Mouse (Mus musculus) adrenal gland, adult 18-20 months (tissue): Measurements from ENCODE around the gene Prdm1. TPM values are rescaled to one million over a fixed set of nuclear protein-coding genes. Genes with fewer than 3 reads are reported as not detected.

Experiments used
- DNase-seq, 2 experiments: peaks; one replicate each; pipeline ENCODE4 v3.0.0; 2021 to 2022; ENCODE audit warnings: low spot score in 2 of 2
- long read RNA-seq, 2 experiments: library from polyadenylated mRNA; stranded (forward); transcript quantifications; one replicate each; pipeline ENCODE4 v2.0.0; 2021
- total RNA-seq, 2 experiments: library from RNA; stranded (reverse); gene quantifications; 1 replicate in 1 of 2; 2 replicates in 1 of 2; pipeline ENCODE4 v1.2.3; 2021

Gene Prdm1
- total RNA-seq = 1 to 10 TPM; 2.1 to 2.2 TPM
- long read RNA-seq, experiment 1, partial matches to known transcripts = 2 of 3 reads
- long read RNA-seq, experiment 1, other reads (novel, unspliced or antisense) = 1 of 3 reads
- long read RNA-seq, experiment 2 = 0 reads

DNA sequence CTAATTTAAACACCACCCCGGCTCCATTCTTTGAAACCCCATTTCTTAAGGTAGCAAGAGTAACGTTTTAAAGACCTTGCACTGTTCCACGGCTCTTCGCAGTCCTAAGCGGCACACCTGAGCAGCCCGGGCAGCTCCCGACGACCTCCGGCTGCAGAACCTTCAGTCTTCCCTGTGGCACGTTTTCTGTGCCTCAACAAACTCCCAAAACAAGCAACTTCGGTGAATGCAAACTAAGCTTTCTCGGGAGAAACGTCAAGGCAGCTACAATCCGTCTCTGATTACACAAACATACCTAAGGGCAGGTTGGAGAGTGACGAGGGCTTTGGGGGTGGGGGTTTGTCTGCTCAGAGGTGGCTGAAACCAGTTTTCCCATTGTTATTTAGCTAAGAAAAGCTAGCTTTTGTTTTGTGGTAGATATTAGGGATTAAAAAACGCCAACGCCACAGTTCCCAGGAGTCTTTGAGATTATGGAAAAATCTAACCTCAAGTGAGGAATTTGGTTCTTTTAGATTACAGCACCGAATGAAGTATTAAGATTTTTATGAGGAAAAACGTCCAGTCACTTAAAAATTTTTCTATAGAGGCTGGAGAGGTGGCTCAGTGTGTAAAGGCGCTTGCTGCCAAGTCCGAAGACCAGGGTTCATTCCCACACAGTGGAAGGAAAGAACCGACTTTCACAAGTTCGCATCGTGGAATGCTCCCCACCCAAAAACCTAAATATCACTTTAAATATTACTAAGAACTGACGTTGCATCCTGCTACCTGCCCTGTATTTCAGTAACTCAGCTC, at the start of gene Prdm1:
TSS of gene Prdm1 (minus strand) at position 211 of the 792 bp plus-strand sequence.
- no peak for DNase-seq

GRCm38 (mm10) chr10:44565971-44566370, 37.7 kb upstream of the Prdm1 start:
- peak; percentile 18 to 30 for DNase-seq

DNA sequence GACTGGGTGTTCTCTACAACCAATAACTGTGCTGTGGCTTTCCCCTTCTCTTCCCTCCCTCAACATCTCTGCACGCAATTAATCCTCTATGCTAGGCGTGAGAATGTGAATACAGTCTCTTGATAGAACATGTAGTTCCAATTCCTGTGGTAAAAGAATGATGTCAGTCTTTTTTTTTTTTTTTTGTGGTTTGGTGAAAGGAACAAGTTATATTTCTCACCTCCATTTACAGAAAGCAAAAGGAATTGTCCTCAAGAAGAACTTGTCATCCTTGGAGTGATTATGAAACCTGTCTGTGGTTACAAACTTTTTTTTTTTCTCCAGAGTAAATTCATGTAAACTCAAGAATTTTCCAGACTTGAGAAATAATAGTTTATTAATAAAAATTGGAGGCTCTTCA, 36.8 kb upstream of the Prdm1 start:
- no peak for DNase-seq

DNA sequence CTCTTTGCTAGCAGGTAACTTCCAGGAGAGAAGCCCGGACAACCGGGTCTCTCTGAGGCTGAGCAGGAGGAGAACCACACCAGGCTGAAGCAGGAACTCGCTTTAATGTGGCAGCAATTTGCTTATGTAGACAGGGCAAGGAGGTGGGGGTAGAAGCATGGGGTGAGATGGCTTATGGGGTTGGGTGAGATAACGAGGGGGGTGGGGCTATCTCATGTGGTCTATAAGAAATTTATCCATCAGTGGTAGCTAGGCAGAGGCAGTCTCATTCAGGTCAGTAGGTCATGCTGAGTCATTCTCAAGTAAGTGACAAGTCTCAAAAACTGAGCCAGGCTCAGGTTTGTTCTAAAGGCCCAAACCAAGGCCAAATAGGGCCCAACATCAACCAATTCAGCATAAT, 28.5 kb upstream of the Prdm1 start:
- DNase-seq = no peak

GRCm38 (mm10) chr10:44555317-44555716, 27.0 kb upstream of the Prdm1 start:
- no peak for DNase-seq

GRCm38 (mm10) chr10:44553648-44554047, 25.3 kb upstream of the Prdm1 start:
- no peak for DNase-seq

DNA sequence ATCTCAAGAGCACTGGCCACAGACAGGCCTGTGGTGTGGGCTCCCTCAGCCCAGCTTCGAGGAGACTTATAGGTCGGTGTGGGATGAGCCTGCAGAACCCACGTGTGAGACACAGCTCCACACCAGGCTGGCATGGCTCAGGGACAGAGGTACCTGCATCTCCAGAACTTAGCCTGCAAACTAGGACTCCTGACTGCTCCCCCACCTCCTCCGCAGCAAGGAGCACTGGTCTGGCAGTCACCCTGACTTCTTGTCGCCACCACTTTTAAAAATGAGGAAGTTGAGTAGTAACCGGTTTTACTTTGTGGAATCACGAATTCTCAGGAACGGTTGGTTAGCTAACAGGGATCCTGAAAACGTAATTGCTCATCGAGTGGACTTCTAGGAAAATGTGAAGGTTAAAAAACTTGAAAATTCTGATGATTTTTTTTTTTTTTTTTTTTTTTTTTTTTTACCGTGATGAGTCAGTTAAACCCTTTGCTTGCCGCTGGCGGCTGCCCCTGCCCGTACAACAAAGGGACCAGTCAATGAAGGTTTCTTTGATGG, 10.8 kb upstream of the Prdm1 start:
- peak in 1 of 2 experiments; percentile 22 for DNase-seq

DNA sequence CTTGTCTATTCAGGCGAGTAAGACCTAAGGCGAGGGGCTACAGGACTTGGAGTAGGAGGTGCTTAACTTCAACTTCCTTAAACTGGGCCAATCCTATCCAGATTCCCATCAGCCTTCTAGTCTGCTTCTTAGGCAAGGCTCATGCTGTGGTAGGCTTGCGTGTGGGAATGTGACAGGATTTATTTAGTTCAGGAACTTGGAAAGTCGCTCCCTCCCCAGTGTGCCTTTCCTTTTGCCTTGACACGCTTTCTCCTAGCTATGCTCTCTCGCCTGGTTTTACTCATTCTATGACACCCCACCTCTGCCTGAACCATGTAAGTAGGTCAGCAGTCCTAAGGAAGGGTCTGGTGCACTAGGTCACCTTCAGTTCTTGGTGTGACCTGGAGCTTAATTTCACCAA, 9.8 kb upstream of the Prdm1 start:
- no peak for DNase-seq

GRCm38 (mm10) chr10:44530067-44530360, 1.7 kb upstream of the Prdm1 start:
- DNase-seq = no peak

- DNase-seq = peak; percentile 78 to 79
Measured at GRCm38 (mm10) chr10:44529218-44530066, 1.1 kb upstream of the Prdm1 start.

GRCm38 (mm10) chr10:44527651-44528050, 650 bp downstream of the Prdm1 start:
- DNase-seq = no peak

DNA sequence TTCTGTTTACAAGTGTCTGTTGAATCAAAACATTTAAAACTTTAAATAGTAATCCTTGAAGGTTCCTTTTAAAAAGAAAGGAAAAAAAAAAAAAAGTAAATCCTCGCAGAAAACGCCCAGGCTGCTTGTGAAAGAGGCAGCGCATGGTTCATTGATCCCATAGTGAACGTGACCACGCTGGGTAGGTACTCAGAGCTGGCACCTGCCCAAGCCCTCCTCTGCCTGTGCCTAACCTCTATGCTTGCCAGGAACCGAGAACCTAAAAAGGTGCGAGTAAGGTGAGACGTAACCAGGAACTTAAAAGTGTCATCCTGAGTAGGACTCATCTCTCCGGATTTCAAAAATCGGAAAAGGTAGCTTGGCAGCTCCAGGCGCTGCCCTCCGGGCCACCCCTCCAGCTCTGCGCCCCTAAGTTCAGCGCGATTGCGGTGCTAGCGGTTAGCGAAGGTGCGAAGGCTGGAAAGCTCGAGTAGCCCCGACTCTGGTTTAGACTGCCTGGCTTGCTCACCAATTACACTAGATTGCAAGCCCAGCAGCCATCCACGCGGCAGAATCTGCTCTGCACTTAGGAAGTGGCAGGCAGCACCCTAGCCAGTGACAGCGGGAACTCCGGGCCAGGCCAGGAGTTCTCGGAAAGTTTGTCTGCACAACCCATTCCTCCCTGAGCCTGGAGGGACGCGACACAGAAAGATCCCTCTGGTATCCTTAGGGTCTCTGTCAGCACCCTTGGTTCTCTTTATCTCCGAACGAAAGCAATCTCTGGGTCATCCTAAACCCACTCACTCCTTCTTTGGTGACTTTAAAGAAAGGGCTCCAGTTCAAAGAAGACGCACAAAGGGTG, 1.3 kb downstream of the Prdm1 start:
- DNase-seq = peak; percentile 18 to 24

- no peak for DNase-seq
Measured at GRCm38 (mm10) chr10:44520189-44520588, 8.1 kb downstream of the Prdm1 start.

DNA sequence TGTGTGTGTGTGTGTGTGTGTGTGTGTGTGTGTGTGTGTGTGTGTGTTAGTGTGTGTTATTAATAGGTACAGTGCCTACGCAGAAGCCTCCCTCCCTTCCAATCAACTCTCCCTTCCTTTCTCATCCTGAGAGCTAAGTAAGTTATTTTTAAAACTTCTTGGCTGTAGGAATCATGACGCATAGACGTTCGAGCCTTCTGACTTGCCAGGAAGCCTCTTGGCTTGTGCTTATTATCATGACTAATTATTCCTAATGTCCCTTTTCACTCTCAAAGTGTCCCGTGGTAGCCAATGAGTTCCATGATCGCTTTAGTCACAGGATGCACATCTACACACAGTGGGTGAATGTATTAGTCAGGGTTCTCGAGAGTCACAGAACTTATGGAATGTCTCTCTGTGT, 9.7 kb downstream of the Prdm1 start:
- no peak for DNase-seq

GRCm38 (mm10) chr10:44513108-44513507, 15.2 kb downstream of the Prdm1 start:
- no peak for DNase-seq

DNA sequence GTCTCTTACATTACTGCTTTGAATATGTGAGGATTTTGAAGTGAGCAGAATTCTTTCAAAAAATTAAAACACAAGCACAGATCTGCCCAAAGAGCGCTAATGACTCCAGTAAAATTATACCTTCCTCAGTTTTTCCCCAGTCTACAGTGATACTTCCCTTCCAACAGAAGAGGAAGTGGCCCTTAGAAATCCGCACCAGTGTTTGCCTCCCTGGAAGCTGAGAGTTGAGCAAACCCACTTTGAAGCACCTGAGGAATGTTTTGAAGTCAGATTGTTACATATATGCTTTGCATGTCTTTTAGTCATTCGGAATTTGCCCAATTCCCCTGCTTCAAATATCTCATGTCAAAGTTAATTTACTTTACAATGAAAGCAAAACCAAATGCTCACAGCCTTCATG, 17.3 kb downstream of the Prdm1 start:
- no peak for DNase-seq

- DNase-seq = no peak
Measured at GRCm38 (mm10) chr10:44508649-44509048, 19.7 kb downstream of the Prdm1 start.

DNA sequence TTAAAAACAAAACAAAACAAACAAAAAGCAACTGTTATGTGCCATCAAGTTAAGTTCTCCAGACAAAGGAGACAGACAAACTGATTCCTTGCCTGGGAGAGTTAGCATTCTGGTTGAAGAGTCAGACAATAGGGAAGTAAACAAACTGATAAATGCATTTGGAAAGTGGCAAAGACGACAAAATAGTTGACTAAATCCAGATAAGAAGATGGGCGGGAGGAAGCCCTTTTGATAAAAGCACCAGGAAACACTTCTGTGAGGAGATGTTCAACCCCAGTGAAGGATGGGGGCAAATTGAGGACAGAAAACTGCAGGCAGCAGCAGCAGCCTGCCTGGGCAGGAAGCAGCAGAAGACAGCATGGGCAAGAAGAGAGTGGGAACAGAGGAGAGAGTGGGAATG, 20.3 kb downstream of the Prdm1 start:
- DNase-seq = no peak

DNA sequence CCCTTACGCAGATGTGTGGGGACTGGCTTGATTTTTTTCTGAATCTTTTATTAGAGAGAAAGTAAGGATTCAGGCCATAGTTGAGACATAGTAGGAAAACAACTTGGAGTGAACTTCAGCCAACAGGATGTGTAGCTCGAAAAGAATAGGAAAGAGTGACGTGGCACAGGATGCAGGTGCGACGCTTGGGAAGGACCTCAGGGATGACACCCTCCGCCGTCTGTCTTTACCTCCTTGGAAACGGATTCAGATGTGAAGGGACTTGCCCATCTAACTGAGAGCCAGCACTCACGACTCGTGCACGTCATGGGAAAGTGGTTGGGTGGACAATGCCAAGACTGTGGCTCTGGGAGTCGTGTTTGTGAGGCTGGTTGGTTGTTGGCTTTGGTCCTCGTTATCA, 25.4 kb downstream of the Prdm1 start:
- DNase-seq = no peak

- no peak for DNase-seq
Measured at GRCm38 (mm10) chr10:44499897-44500519, 28.3 kb downstream of the Prdm1 start.
